In genomic region chr7:89242565-89242964, GRCm38 (mm10) we compare ENCODE assay signal across 14 mouse cellular contexts.
"Had no signal": no experiment of that assay in that cellular context is flagged by ENCODE, and none has a peak within 500 bp of the region (broad histone marks: within the 10 kb centered on the region; RNA-seq: fewer than 3 reads in every experiment).

No protein-coding gene starts in this region.

- H3K9ac ChIP-seq: kidney, embryonic 15.5 days; limb, embryonic 13.5 days; lung, embryonic 14.5 days; midbrain, embryonic 13.5 days had no signal

- H3K27ac ChIP-seq: kidney, embryonic 15.5 days; limb, embryonic 10.5 days; limb, embryonic 13.5 days; midbrain, embryonic 10.5 days; midbrain, embryonic 13.5 days had no signal

- ATAC-seq: lung, postnatal 0 days; midbrain, embryonic 13.5 days had no signal

- H3K4me1 ChIP-seq: midbrain, embryonic 10.5 days; midbrain, embryonic 13.5 days had no signal

- H3K9me3 ChIP-seq: kidney, embryonic 15.5 days; limb, embryonic 10.5 days; limb, embryonic 13.5 days; midbrain, embryonic 10.5 days; midbrain, embryonic 13.5 days had no signal

- H3K36me3 ChIP-seq: limb, embryonic 10.5 days; midbrain, embryonic 10.5 days; midbrain, embryonic 13.5 days had no signal

- H3K27me3 ChIP-seq: kidney, embryonic 15.5 days; limb, embryonic 13.5 days; midbrain, embryonic 13.5 days had no signal

- H3K4me2 ChIP-seq: kidney, embryonic 15.5 days; limb, embryonic 13.5 days; lung, embryonic 14.5 days; midbrain, embryonic 13.5 days had no signal

- DNase-seq: kidney, adult 11 months; kidney, adult 8-10 months; kidney, postnatal 10 days; kidney, postnatal 36 days; layer of hippocampus, adult 9-11 months; lung, embryonic 14.5 days; thymus, adult 18-20 months; thymus, postnatal 36 days had no signal

- H3K4me3 ChIP-seq: kidney, embryonic 15.5 days; limb, embryonic 10.5 days; limb, embryonic 13.5 days; midbrain, embryonic 10.5 days; midbrain, embryonic 13.5 days had no signal
